Mouse (Mus musculus): ENCODE measurements at regions not wholly inside any gene's neighbourhood (a gene's known extent, or its start where the extent isn't known, plus 50 kb on each side); places are given as distances from the start of the nearest gene placed in this dataset.

GRCm38 (mm10) chr16:53011847-53012246 lies 558.0 kb upstream of the Alcam start:
- no peak for DNase-seq (ENCODE audit: low spot score in 2 of 2)

DNA sequence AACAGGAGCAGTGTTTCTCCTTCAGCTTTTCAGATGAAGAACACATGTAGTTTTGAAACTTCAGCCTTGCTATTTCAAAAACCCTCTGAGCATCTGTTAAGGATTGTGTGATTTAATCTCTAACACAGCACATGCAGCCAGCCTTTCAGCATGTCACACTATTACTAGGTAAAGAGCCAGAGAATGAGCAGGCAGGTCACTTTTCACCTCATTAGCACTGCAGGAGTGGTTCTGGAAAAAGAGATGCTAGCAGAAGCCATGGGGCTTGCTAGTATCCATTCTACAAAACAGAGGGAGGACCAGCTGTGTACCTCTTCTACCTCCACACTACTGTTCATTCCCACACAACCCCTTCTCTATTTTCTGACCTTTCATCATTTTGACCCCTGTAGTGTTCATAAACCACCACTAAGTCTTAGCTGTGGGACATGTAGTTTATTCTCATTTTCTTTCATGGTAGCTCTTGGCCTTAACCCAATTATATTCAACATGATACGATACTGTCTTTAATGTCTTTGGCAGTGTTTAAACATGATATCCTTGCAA lies 535.1 kb upstream of the Alcam start:
- no peak for DNase-seq (ENCODE audit: low spot score in 2 of 2)

- no peak for DNase-seq (ENCODE audit: low spot score in 2 of 2)
Observed at GRCm38 (mm10) chr16:52984336-52984735, 530.5 kb upstream of the Alcam start.

- no peak for DNase-seq (ENCODE audit: low spot score in 2 of 2)
Observed at GRCm38 (mm10) chr16:52980995-52981394, 527.1 kb upstream of the Alcam start.

GRCm38 (mm10) chr16:52972811-52973210 lies 518.9 kb upstream of the Alcam start:
- DNase-seq (ENCODE audit: low spot score in 2 of 2): peak in 1 of 2 experiments; percentile 17

DNA sequence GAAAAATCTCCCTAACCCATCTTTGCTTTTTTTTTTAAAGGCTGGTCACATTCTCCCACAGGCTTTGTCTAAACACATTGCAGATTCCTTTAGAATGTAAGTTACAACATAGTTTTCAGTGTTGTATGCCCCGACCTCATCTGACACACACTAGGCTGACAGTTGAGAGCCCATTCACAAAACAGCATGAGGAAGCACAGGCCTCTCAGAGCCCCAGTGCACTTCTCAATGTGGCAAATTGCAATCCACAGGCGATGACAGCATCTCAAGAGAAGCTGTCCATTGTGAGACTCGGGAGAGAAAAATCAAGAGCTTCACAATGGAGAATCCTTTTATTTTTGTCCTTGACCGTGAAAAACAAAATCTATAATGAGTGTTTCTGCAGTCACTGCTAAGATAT lies 493.8 kb upstream of the Alcam start:
- no peak for DNase-seq (ENCODE audit: low spot score in 2 of 2)

DNA sequence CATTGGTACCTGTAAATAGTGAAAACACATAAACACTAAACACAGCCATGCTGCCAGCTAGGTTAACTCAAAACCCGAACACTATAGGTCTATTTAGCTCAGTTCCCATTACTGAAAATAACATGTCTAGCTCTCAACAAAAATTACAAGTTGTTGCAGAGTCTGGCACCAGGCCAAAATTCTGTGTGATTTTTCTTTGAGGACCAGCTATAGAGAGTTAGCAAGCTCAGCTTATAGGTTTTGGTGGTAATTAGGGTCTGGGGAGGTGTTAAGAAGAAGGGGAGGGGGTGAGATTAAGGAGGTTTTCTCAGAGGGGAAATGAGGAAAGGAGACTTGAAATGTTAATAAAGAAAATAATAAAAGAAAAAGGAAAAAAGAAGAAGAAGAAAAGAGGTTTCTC lies 480.9 kb upstream of the Alcam start:
- DNase-seq (ENCODE audit: low spot score in 2 of 2): no peak

GRCm38 (mm10) chr16:52931978-52932377 lies 478.1 kb upstream of the Alcam start:
- no peak for DNase-seq (ENCODE audit: low spot score in 2 of 2)

DNA sequence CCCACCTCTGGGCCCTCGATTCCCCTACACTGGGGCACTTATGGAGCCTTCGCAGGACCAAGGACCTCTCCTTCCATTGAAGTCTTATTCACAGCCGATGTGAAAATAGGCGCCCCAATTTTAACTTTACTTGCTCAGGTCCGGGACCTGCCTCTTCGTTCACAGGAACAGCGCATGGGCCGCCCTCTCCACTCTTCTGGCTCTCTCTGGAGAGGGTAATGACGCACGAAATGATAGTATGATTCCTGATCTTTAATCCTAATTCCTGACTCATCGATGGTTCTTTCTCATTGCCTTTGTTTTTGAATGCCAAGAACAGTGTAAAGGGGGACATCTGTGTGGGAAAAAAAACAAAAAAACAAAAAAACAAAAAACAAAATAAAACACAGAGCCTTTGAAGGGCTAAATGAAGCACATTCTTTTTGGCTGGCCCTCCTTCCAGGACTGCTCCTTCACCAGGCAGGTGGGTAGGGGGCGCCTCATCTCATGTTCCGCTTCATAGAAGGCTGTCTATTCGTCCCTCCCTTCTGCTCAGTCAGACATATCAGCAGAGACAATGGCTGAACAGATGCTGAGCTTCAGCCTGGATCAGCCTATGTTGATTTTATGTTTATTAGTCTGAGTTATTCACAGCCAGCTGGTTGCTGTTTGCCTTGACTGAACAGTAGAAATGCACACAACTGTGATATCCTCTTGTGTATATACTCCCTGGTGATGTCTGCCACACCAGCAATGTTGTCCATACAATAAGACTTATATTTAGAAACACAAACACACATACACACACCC lies 438.8 kb upstream of the Alcam start:
- DNase-seq (ENCODE audit: low spot score in 2 of 2): peak in 1 of 2 experiments; percentile 36

GRCm38 (mm10) chr16:52879463-52880114 lies 425.7 kb upstream of the Alcam start:
- peak; percentile 21 to 72 for DNase-seq (ENCODE audit: low spot score in 2 of 2)

GRCm38 (mm10) chr16:52867833-52868232 lies 414.0 kb upstream of the Alcam start:
- no peak for DNase-seq (ENCODE audit: low spot score in 2 of 2)

DNA sequence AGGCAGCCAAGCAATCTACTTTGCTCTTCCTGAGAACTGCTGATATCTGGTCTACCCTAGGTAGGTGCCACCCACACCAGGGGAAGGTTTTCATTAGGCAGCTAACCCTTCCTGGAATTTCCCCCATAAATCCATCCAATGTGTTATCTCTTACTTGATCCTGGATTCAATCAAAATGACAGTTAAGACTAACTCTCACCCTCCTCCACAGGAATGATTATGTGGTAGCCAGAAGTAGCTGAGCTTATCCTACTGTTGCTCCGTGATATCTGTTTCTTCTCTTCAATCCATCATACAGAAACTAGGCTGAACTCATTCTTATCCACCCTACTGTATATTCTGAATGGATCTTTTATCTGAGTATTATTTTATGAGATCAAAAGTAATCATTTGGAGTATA lies 409.7 kb upstream of the Alcam start:
- no peak for DNase-seq (ENCODE audit: low spot score in 2 of 2)

- no peak for DNase-seq (ENCODE audit: low spot score in 2 of 2)
Observed at GRCm38 (mm10) chr16:52861263-52861662, 407.4 kb upstream of the Alcam start.

DNA sequence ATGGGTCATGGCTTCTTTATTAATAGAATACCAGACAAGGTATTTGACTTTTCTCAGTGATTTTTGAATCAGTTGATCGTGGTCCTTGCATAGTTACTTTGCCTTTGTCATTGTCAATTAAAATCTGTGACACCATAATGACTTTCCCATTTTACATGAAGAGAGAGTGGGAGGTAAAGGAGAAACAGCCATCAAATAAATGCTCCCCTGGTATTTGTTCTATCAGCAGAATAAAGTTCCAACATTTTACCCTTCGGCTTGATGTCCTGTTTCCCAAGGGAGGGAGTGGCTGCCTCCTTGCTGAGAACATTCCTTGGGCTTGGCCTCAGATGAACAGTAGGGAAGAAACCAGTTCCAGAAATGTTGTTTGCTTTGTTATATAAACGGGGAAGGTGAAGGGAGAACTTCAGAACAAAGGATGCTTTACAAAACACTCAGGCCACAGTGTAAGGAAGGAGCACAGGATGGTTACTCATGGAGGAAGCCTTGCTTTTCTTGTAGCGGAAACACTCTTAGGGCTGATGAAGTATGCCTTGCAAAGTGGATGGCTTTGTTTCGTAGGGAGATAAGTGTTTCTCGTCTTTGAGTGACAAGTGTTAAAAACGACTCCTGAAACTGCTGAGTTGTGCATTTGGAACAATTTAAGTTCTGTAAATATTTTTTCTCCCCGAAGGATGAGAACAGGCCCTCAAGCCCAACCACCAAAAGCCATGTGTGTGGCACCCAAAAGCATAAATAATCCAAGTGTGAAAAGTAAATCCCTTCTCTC lies 404.8 kb upstream of the Alcam start:
- no peak for DNase-seq (ENCODE audit: low spot score in 2 of 2)

DNA sequence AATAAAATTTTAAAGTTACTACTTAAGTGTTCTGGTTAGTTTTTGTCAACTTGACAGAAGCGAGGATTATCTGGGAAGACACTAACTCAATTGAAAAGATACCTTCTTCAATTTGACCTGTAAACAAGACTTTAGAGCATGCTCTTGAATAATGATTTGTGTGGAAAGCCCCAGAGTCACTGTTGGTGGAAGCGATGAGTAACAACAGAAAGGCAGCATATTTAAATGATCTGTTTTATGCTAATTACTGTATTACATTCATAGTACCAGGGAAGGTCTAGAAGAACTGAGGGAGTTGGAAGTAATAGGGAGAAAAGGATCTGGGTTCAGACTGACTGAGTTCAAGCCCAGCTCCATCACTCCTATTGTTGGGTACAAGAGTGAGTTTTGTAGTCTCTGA lies 397.3 kb upstream of the Alcam start:
- DNase-seq (ENCODE audit: low spot score in 2 of 2): no peak

DNA sequence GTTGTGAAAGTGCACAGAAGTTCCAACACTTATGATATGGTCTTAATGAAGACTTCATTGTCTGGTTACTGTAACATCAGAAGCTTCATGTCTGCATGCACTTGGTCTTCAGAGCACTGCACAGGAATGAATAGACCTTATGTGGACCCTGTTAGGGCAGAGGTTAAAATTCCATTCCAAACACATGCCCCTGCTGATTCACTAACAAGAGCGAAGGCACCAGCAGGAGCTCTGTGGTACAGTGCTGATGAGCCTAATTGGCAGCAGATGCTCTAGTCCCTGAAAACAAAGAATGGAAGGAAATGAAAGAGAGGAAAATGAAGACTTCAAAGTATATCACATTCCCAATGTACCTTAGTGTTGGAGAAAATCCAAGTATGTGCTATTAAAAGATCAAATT lies 365.1 kb upstream of the Alcam start:
- DNase-seq (ENCODE audit: low spot score in 2 of 2): no peak

- no peak for DNase-seq (ENCODE audit: low spot score in 2 of 2)
Observed at GRCm38 (mm10) chr16:52811219-52811618, 357.3 kb upstream of the Alcam start.

DNA sequence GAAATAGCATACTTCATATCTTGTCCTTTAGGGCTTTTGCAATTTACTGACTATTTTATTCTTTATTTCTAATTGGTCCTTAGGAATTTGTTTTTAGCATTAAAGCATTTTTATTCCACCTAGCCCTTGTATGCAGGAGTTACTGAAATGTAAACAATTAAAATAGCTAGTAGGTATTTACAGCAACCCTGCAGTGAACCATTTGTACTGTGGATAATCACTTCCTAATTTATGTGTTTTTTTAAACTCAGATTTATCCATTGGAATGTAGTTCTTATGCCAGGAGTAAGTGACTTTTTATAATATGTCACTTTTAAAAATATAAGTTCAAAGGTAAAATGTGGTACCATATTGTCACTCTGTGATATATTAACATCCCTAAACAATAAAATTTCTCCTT lies 350.5 kb upstream of the Alcam start:
- no peak for DNase-seq (ENCODE audit: low spot score in 2 of 2)

- no peak for DNase-seq (ENCODE audit: low spot score in 2 of 2)
Observed at GRCm38 (mm10) chr16:52799715-52800392, 346.0 kb upstream of the Alcam start.

DNA sequence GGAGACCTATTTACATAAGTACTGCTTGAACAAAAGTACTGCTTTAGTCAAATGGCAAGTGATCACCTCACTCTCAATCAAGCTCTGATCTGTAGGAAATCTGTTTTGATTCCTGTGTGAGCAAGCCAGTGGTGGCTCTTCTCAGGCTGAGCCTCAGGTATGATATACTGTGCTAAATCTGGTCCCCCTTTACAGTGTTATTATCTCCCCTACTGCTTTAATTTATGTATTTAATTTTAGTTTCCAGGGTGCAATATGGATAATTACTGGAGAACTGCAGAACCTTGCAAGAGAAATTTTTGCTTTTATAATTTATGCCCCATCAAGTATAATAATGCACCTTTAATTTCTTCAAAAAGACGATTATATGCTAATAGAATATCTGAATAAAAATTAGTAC lies 341.3 kb upstream of the Alcam start:
- DNase-seq (ENCODE audit: low spot score in 2 of 2): no peak

DNA sequence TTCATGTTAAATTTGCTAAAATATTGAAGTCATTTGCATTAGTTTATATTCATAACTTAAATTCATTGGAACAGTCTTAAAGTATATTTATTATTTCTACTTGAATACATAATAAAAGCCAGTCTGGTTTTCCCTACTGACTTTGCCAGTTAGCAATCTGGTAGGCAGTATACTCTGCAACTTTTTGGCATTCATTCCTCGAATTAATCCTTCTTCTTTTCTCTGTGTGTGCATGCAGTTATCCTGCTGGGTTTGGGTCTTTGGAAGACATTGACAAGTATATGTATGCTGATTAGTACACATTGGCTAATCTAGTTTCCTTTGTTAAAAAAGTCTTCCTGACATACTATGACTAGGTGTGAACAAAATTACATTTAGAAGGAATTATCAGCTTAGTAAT lies 336.1 kb upstream of the Alcam start:
- DNase-seq (ENCODE audit: low spot score in 2 of 2): peak in 1 of 2 experiments; percentile 4

Measured in layer of hippocampus, adult 18-20 months (tissue).